Comparison of ENCODE assay signal across 20 mouse cellular contexts in the genomic region with DNA sequence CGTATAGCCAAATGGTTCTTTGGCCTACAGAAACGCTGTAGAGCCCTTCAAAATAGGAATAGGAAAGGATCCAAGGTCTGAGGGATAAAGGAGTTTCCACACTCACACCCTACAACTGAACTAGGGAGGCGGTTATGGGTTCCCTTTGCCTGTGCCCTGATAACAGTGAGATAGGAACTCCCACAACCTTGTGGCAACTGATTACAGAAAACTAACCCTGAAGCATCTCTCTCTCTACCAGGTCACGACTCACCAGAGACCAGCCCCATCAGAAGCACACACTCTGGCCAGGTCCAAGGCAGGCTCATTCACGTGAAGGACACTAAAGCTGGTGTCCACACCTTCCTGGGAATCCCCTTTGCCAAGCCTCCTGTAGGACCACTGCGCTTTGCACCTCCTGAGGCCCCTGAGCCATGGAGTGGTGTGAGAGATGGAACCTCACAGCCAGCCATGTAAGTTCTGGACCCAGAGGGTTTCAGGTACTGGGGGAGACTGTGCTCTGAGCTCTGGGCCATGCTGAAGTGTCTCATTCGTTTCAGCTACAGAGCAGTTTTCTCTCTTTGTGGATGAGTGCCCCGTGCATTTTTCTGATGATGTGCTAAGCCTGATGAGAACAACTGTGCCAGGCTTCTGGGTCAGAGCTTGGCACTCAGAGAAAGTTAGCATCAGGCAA. TPM values are rescaled to one million over a fixed set of nuclear protein-coding genes. Genes with fewer than 3 reads are reported as not detected.
A peak's percentile ranks its signal among the peaks of the same experiment; 100 is the strongest.
DNase-seq lines count a peak whose midpoint lies in the region; ATAC-seq and TF ChIP-seq lines count a peak whose summit lies in the region.
"Had no signal": no experiment of that assay in that cellular context is flagged by ENCODE, and none has a peak within 500 bp of the region (broad histone marks: within the 10 kb centered on the region; RNA-seq: fewer than 3 reads in every experiment).

No protein-coding gene starts in this region.

- H3K4me2 ChIP-seq in stomach, embryonic 14.5 days (replicated peaks; ENCODE audit: low read depth, low read length), result no peak overlapping the region
- H3K4me2 ChIP-seq in stomach, postnatal 0 days (replicated peaks; ENCODE audit: low read depth), result no peak overlapping the region
- no peak overlapping the region for H3K4me2 ChIP-seq in stomach, embryonic 16.5 days (ENCODE audit: low read depth, low read length)
- no peak overlapping the region for H3K4me2 ChIP-seq in neural tube, embryonic 15.5 days
- H3K4me2 ChIP-seq: heart, embryonic 15.5 days; hindbrain, embryonic 13.5 days; midbrain, embryonic 13.5 days had no signal

- no peaks in the 10 kb centered on the region for H3K27me3 ChIP-seq in stomach, embryonic 14.5 days (ENCODE audit: control insufficient read depth, insufficient read depth, low read length)
- H3K27me3 ChIP-seq in stomach, postnatal 0 days (ENCODE audit: control insufficient read depth, insufficient read depth, low read length), result no peaks in the 10 kb centered on the region
- H3K27me3 ChIP-seq in stomach, embryonic 16.5 days (ENCODE audit: control insufficient read depth, insufficient read depth, low read length), result no peaks in the 10 kb centered on the region
- no peaks in the 10 kb centered on the region for H3K27me3 ChIP-seq in neural tube, embryonic 15.5 days (replicated peaks)
- H3K27me3 ChIP-seq: heart, embryonic 15.5 days; hindbrain, embryonic 13.5 days; midbrain, embryonic 13.5 days had no signal

- H3K27ac ChIP-seq in stomach, embryonic 14.5 days (ENCODE audit: low read length), result no peak overlapping the region
- H3K27ac ChIP-seq in stomach, postnatal 0 days (replicated peaks), result no peak overlapping the region; the same call in 1 of the 2 replicates
- peak overlapping the region; percentile 53; the same call in 1 of the 2 replicates for H3K27ac ChIP-seq in stomach, embryonic 16.5 days (ENCODE audit: low read length)
- H3K27ac ChIP-seq in neural tube, embryonic 15.5 days (replicated peaks), result no peak overlapping the region
- H3K27ac ChIP-seq: forebrain, embryonic 10.5 days; heart, embryonic 15.5 days; hindbrain, embryonic 13.5 days; midbrain, embryonic 13.5 days had no signal

- no peaks in the 10 kb centered on the region for H3K4me1 ChIP-seq in stomach, embryonic 14.5 days (ENCODE audit: control insufficient read depth, insufficient read depth, low read length)
- no peaks in the 10 kb centered on the region for H3K4me1 ChIP-seq in stomach, postnatal 0 days (replicated peaks; ENCODE audit: control insufficient read depth, insufficient read depth)
- H3K4me1 ChIP-seq in stomach, embryonic 16.5 days (ENCODE audit: control insufficient read depth, insufficient read depth, low read length), result no peaks in the 10 kb centered on the region
- no peaks in the 10 kb centered on the region for H3K4me1 ChIP-seq in neural tube, embryonic 15.5 days
- H3K4me1 ChIP-seq: forebrain, embryonic 10.5 days; heart, embryonic 15.5 days; hindbrain, embryonic 13.5 days; midbrain, embryonic 13.5 days had no signal

- no peak for DNase-seq in stomach, postnatal 0 days (ENCODE audit: low spot score)
- peak; percentile 65 for DNase-seq in liver
- DNase-seq in thymus, postnatal 0 days (ENCODE audit: low spot score), result no peak
- no peak for DNase-seq in right cerebral cortex, postnatal 14 days
- DNase-seq: adrenal gland, adult 8-10 months; B cell, adult 2 months; layer of hippocampus, adult 9-11 months; right cerebral cortex, postnatal 4 days had no signal

- WGBS in stomach, embryonic 14.5 days, result 76% methylated on average over 8 of the region's 8 CpGs
- 61% methylated on average over 8 of the region's 8 CpGs for WGBS in stomach, postnatal 0 days
- 69% methylated on average over 8 of the region's 8 CpGs for WGBS in stomach, embryonic 16.5 days
- 83% methylated on average over 8 of the region's 8 CpGs for WGBS in neural tube, embryonic 15.5 days

- no peak overlapping the region for H3K9ac ChIP-seq in stomach, embryonic 14.5 days (replicated peaks; ENCODE audit: low read depth, low read length)
- no peak overlapping the region for H3K9ac ChIP-seq in stomach, postnatal 0 days (ENCODE audit: low read length)
- no peak overlapping the region for H3K9ac ChIP-seq in stomach, embryonic 16.5 days (ENCODE audit: low read length)
- no peak overlapping the region for H3K9ac ChIP-seq in neural tube, embryonic 15.5 days (replicated peaks)
- H3K9ac ChIP-seq: heart, embryonic 15.5 days; hindbrain, embryonic 13.5 days; midbrain, embryonic 13.5 days had no signal

- H3K36me3 ChIP-seq in stomach, embryonic 14.5 days (ENCODE audit: control insufficient read depth, insufficient read depth, low read length), result no peaks in the 10 kb centered on the region
- H3K36me3 ChIP-seq in stomach, postnatal 0 days (ENCODE audit: control insufficient read depth, insufficient read depth, low read length), result no peaks in the 10 kb centered on the region
- no peaks in the 10 kb centered on the region for H3K36me3 ChIP-seq in stomach, embryonic 16.5 days (ENCODE audit: control insufficient read depth, insufficient read depth, low read length)
- H3K36me3 ChIP-seq in neural tube, embryonic 15.5 days, result no peaks in the 10 kb centered on the region
- H3K36me3 ChIP-seq: forebrain, embryonic 10.5 days; heart, embryonic 15.5 days; hindbrain, embryonic 13.5 days; midbrain, embryonic 13.5 days had no signal

- no peak for TF ChIP-seq EP300 in stomach, postnatal 0 days (optimal IDR thresholded peaks at IDR 0.05)

- no peaks in the 10 kb centered on the region for H3K9me3 ChIP-seq in stomach, embryonic 14.5 days (ENCODE audit: control insufficient read depth, low read depth, low read length)
- no peaks in the 10 kb centered on the region for H3K9me3 ChIP-seq in stomach, postnatal 0 days (ENCODE audit: control insufficient read depth, low read length)
- no peaks in the 10 kb centered on the region for H3K9me3 ChIP-seq in stomach, embryonic 16.5 days (replicated peaks; ENCODE audit: control insufficient read depth, low read length)
- no peaks in the 10 kb centered on the region for H3K9me3 ChIP-seq in neural tube, embryonic 15.5 days (replicated peaks)
- H3K9me3 ChIP-seq: forebrain, embryonic 10.5 days; heart, embryonic 15.5 days; hindbrain, embryonic 13.5 days; midbrain, embryonic 13.5 days had no signal

- no peak for TF ChIP-seq CTCF in stomach, postnatal 0 days (IDR thresholded peaks at IDR 0.05; ENCODE audit: low read depth)

- H3K4me3 ChIP-seq in stomach, embryonic 14.5 days (ENCODE audit: low read depth, low read length), result no peak overlapping the region
- no peak overlapping the region for H3K4me3 ChIP-seq in stomach, postnatal 0 days (ENCODE audit: low read depth, low read length)
- H3K4me3 ChIP-seq in stomach, embryonic 16.5 days (replicated peaks; ENCODE audit: low read length), result no peak overlapping the region
- H3K4me3 ChIP-seq in neural tube, embryonic 15.5 days (replicated peaks), result no peak overlapping the region
- H3K4me3 ChIP-seq: forebrain, embryonic 10.5 days; heart, embryonic 15.5 days; hindbrain, embryonic 13.5 days; midbrain, embryonic 13.5 days had no signal

- peak; percentile 76; the same call in 1 of the 2 replicates for ATAC-seq in stomach, embryonic 14.5 days (ENCODE audit: insufficient number of reproducible peaks, insufficient read depth, low FRiP score, low read depth)
- no peak for ATAC-seq in stomach, postnatal 0 days (ENCODE audit: low FRiP score, low TSS enrichment)
- ATAC-seq in megakaryocyte progenitor cell, adult 5-6 weeks (replicated peaks; ENCODE audit: poor library complexity), result peak; percentile 87
- ATAC-seq in stomach, embryonic 16.5 days (ENCODE audit: insufficient read depth, low FRiP score), result peak; percentile 22; the same call in 1 of the 2 replicates
- ATAC-seq in neural tube, embryonic 15.5 days (ENCODE audit: low FRiP score), result no peak
- ATAC-seq: midbrain, embryonic 13.5 days had no signal

RNA-seq across cellular contexts. Expression of a gene that starts 0.8 kb away (rescaled TPM):
- 1.1 and 1.6 TPM in 2 replicates for polyA plus RNA-seq in stomach, embryonic 14.5 days (2014; fragmentation: Nextera tagmentation; extraction: Ambion mirVana)
- 27.0 and 33.5 TPM in 2 replicates for polyA plus RNA-seq in stomach, postnatal 0 days (2015; fragmentation: Nextera tagmentation; extraction: Ambion mirVana)
- total RNA-seq in megakaryocyte progenitor cell, adult 5-6 weeks (2015), result 36.2 and 75.8 TPM in 2 replicates
- 6.1 and 14.2 TPM in 2 replicates for total RNA-seq in megakaryocyte progenitor cell, adult 5-6 weeks (2017)
- 12.8 and 18.7 TPM in 2 replicates for polyA plus RNA-seq in stomach, embryonic 16.5 days (2015; fragmentation: Nextera tagmentation; extraction: Ambion mirVana)
- 0.68 and 1.0 TPM in 2 replicates for polyA plus RNA-seq in thymus, postnatal 0 days (2015; fragmentation: Nextera tagmentation; extraction: Ambion mirVana)
- 0.12 and 0.40 TPM in 2 replicates for polyA plus RNA-seq in neural tube, embryonic 15.5 days (2015; fragmentation: Nextera tagmentation; extraction: Ambion mirVana)
- polyA plus RNA-seq: embryonic facial prominence, embryonic 11.5 days; forebrain, embryonic 10.5 days; hindbrain, embryonic 13.5 days; midbrain, embryonic 13.5 days had no signal

RNA-seq across cellular contexts. Expression of a gene that starts 15.2 kb away (rescaled TPM):
- not detected in 2 replicates for polyA plus RNA-seq in stomach, embryonic 14.5 days (2014; fragmentation: Nextera tagmentation; extraction: Ambion mirVana)
- 2.6 and 3.3 TPM in 2 replicates for polyA plus RNA-seq in stomach, postnatal 0 days (2015; fragmentation: Nextera tagmentation; extraction: Ambion mirVana)
- total RNA-seq in megakaryocyte progenitor cell, adult 5-6 weeks (2015), result not detected in 2 replicates
- not detected in 2 replicates for total RNA-seq in megakaryocyte progenitor cell, adult 5-6 weeks (2017)
- polyA plus RNA-seq in stomach, embryonic 16.5 days (2015; fragmentation: Nextera tagmentation; extraction: Ambion mirVana), result 0.53 and 0.69 TPM in 2 replicates
- 0.09 and 0.41 TPM in 2 replicates for polyA plus RNA-seq in thymus, postnatal 0 days (2015; fragmentation: Nextera tagmentation; extraction: Ambion mirVana)
- 0.13 TPM in 1 of 2 replicates, not detected in the other for polyA plus RNA-seq in neural tube, embryonic 15.5 days (2015; fragmentation: Nextera tagmentation; extraction: Ambion mirVana)
- total RNA-seq: adrenal gland, adult 8-10 months; granulocyte monocyte progenitor cell, adult 5-6 weeks; left cerebral cortex, postnatal 25 days; liver, adult 2 months had no signal
- polyA plus RNA-seq: embryonic facial prominence, embryonic 11.5 days; forebrain, embryonic 10.5 days; heart, embryonic 15.5 days; hindbrain, embryonic 13.5 days; liver, adult 2 months; midbrain, embryonic 13.5 days had no signal

RNA-seq across cellular contexts. Expression of a gene that starts 36.3 kb away (rescaled TPM):
- 0.17 and 0.28 TPM in 2 replicates for polyA plus RNA-seq in stomach, embryonic 14.5 days (2014; fragmentation: Nextera tagmentation; extraction: Ambion mirVana)
- 2.4 and 2.6 TPM in 2 replicates for polyA plus RNA-seq in stomach, postnatal 0 days (2015; fragmentation: Nextera tagmentation; extraction: Ambion mirVana)
- not detected in 2 replicates for total RNA-seq in megakaryocyte progenitor cell, adult 5-6 weeks (2015)
- not detected in 2 replicates for total RNA-seq in megakaryocyte progenitor cell, adult 5-6 weeks (2017)
- polyA plus RNA-seq in stomach, embryonic 16.5 days (2015; fragmentation: Nextera tagmentation; extraction: Ambion mirVana), result 5.6 and 7.9 TPM in 2 replicates
- 0.13 and 0.35 TPM in 2 replicates for polyA plus RNA-seq in thymus, postnatal 0 days (2015; fragmentation: Nextera tagmentation; extraction: Ambion mirVana)
- 0.19 TPM in 1 of 2 replicates, not detected in the other for polyA plus RNA-seq in neural tube, embryonic 15.5 days (2015; fragmentation: Nextera tagmentation; extraction: Ambion mirVana)
- total RNA-seq: granulocyte monocyte progenitor cell, adult 5-6 weeks; left cerebral cortex, postnatal 25 days had no signal
- polyA plus RNA-seq: forebrain, embryonic 10.5 days; hindbrain, embryonic 13.5 days; midbrain, embryonic 13.5 days had no signal

RNA-seq across cellular contexts. Expression of a gene that starts 38.3 kb away (rescaled TPM):
- not detected in 2 replicates for polyA plus RNA-seq in stomach, embryonic 14.5 days (2014; fragmentation: Nextera tagmentation; extraction: Ambion mirVana)
- not detected in 2 replicates for polyA plus RNA-seq in stomach, postnatal 0 days (2015; fragmentation: Nextera tagmentation; extraction: Ambion mirVana)
- not detected in 2 replicates for total RNA-seq in megakaryocyte progenitor cell, adult 5-6 weeks (2015)
- not detected in 2 replicates for total RNA-seq in megakaryocyte progenitor cell, adult 5-6 weeks (2017)
- polyA plus RNA-seq in stomach, embryonic 16.5 days (2015; fragmentation: Nextera tagmentation; extraction: Ambion mirVana), result not detected in 2 replicates
- not detected in 2 replicates for polyA plus RNA-seq in thymus, postnatal 0 days (2015; fragmentation: Nextera tagmentation; extraction: Ambion mirVana)
- not detected in 2 replicates for polyA plus RNA-seq in neural tube, embryonic 15.5 days (2015; fragmentation: Nextera tagmentation; extraction: Ambion mirVana)
- total RNA-seq: adrenal gland, adult 8-10 months; granulocyte monocyte progenitor cell, adult 5-6 weeks; left cerebral cortex, postnatal 25 days had no signal
- polyA plus RNA-seq: embryonic facial prominence, embryonic 11.5 days; forebrain, embryonic 10.5 days; heart, embryonic 15.5 days; hindbrain, embryonic 13.5 days; midbrain, embryonic 13.5 days had no signal

Comparison
In these comparisons a context has a peak if more than half of its experiments do, and no peak if none do; other contexts are left out.
1. ATAC-seq: peak in stomach, embryonic 14.5 days (single experiment), megakaryocyte progenitor cell, adult 5-6 weeks (single experiment) and stomach, embryonic 16.5 days (single experiment); none in stomach, postnatal 0 days (single experiment) and neural tube, embryonic 15.5 days (single experiment).